Mouse (Mus musculus) thymus, postnatal 36 days (tissue): ENCODE data around the gene Fbxl4.
"Not testable (repeated sequence)": the region's sequence is repeated elsewhere in the genome, so short reads cannot be mapped to it uniquely, and the experiment has no call there.

ENCODE experiments used
- DNase-seq, 2 experiments: peaks; one replicate each; pipeline ENCODE4 v3.0.0; 2022; ENCODE audit warnings: mixed read lengths in 2 of 2

Gene Fbxl4

GRCm38 (mm10) chr4:22357266-22357930 lies at the start of gene Fbxl4:
Gene Fbxl4, plus strand, starts transcription at chr4:22357543.
- peak; percentile 88 to 91 for DNase-seq

- DNase-seq: no peak
Observed at GRCm38 (mm10) chr4:22314564-22314963, 42.8 kb upstream of the Fbxl4 start.

- no peak for DNase-seq
Observed at GRCm38 (mm10) chr4:22342816-22343573, 14.3 kb upstream of the Fbxl4 start.

GRCm38 (mm10) chr4:22349086-22349485 lies 8.3 kb upstream of the Fbxl4 start:
- DNase-seq: not testable (repeated sequence)

- DNase-seq: no peak
Observed at GRCm38 (mm10) chr4:22357931-22358300, 573 bp downstream of the Fbxl4 start.

GRCm38 (mm10) chr4:22358487-22358886 lies 1.1 kb downstream of the Fbxl4 start:
- DNase-seq: peak in 1 of 2 experiments; percentile 4

GRCm38 (mm10) chr4:22367368-22367767 lies 10.0 kb downstream of the Fbxl4 start:
- DNase-seq: no peak

GRCm38 (mm10) chr4:22378516-22378915 lies 21.2 kb downstream of the Fbxl4 start:
- no peak for DNase-seq

- no peak for DNase-seq
Observed at GRCm38 (mm10) chr4:22380646-22381045, 23.3 kb downstream of the Fbxl4 start.

- DNase-seq: no peak
Observed at GRCm38 (mm10) chr4:22383528-22384265, 26.4 kb downstream of the Fbxl4 start.

- DNase-seq: no peak
Observed at GRCm38 (mm10) chr4:22390045-22390444, 32.7 kb downstream of the Fbxl4 start.

- no peak for DNase-seq
Observed at GRCm38 (mm10) chr4:22392777-22393473, 35.6 kb downstream of the Fbxl4 start.

GRCm38 (mm10) chr4:22395404-22395803 lies 38.1 kb downstream of the Fbxl4 start:
- DNase-seq: no peak

GRCm38 (mm10) chr4:22396484-22397000 lies 39.2 kb downstream of the Fbxl4 start:
- DNase-seq: no peak

- DNase-seq: no peak
Observed at GRCm38 (mm10) chr4:22397003-22397402, 39.7 kb downstream of the Fbxl4 start.

- DNase-seq: no peak
Observed at GRCm38 (mm10) chr4:22402032-22402431, 44.7 kb downstream of the Fbxl4 start.

- DNase-seq: no peak
Observed at GRCm38 (mm10) chr4:22402930-22403329, 45.6 kb downstream of the Fbxl4 start.

- DNase-seq: no peak
Observed at GRCm38 (mm10) chr4:22420627-22421026, 63.3 kb downstream of the Fbxl4 start.

- DNase-seq: no peak
Observed at GRCm38 (mm10) chr4:22422400-22422799, 65.1 kb downstream of the Fbxl4 start.

GRCm38 (mm10) chr4:22428150-22428549 lies 70.8 kb downstream of the Fbxl4 start:
- no peak for DNase-seq

- no peak for DNase-seq
Observed at GRCm38 (mm10) chr4:22469575-22469974, 112.2 kb downstream of the Fbxl4 start.

- no peak for DNase-seq
Observed at GRCm38 (mm10) chr4:22476967-22477710, 119.8 kb downstream of the Fbxl4 start.
